ENCODE assay signal across 27 mouse cellular contexts in genomic region chr7:64150436-64151080, GRCm38 (mm10). TPM values are rescaled to one million over a fixed set of nuclear protein-coding genes. Genes with fewer than 3 reads are reported as not detected.
DNase-seq lines count a peak whose midpoint lies in the region; ATAC-seq lines count a peak whose summit lies in the region.
"Had no signal": no experiment of that assay in that cellular context is flagged by ENCODE, and none has a peak within 500 bp of the region (broad histone marks: within the 10 kb centered on the region; RNA-seq: fewer than 3 reads in every experiment).

No protein-coding gene starts in this region.

- H3K4me2 ChIP-seq in heart, embryonic 12.5 days: no peak overlapping the region
- H3K4me2 ChIP-seq in hindbrain, embryonic 13.5 days: no peak overlapping the region
- no peak overlapping the region for H3K4me2 ChIP-seq in hindbrain, embryonic 11.5 days (replicated peaks; ENCODE audit: low read depth, low read length)
- H3K4me2 ChIP-seq: embryonic facial prominence, embryonic 13.5 days; forebrain, embryonic 15.5 days; heart, embryonic 11.5 days; hindbrain, embryonic 14.5 days; liver, embryonic 12.5 days; midbrain, embryonic 12.5 days; neural tube, embryonic 12.5 days had no signal

- ATAC-seq in heart, embryonic 12.5 days (ENCODE audit: insufficient number of reproducible peaks, low FRiP score): no peak
- ATAC-seq in hindbrain, embryonic 13.5 days (ENCODE audit: low FRiP score): 0 out of 2 replicates have a peak, but pooled peaks have one; percentile 17
- ATAC-seq in hindbrain, embryonic 11.5 days (ENCODE audit: low FRiP score): no peak
- ATAC-seq: forebrain, embryonic 15.5 days; inflammation-experienced regulatory T-cells, adult 6 months; liver, embryonic 12.5 days; liver, postnatal 0 days had no signal

- no peaks in the 10 kb centered on the region for H3K36me3 ChIP-seq in heart, embryonic 12.5 days
- no peaks in the 10 kb centered on the region for H3K36me3 ChIP-seq in hindbrain, embryonic 13.5 days
- H3K36me3 ChIP-seq in hindbrain, embryonic 11.5 days (ENCODE audit: control insufficient read depth, insufficient read depth, low read length): no peaks in the 10 kb centered on the region
- H3K36me3 ChIP-seq: embryonic facial prominence, embryonic 13.5 days; forebrain, embryonic 10.5 days; forebrain, embryonic 15.5 days; liver, embryonic 12.5 days; midbrain, embryonic 12.5 days; neural tube, embryonic 12.5 days had no signal

- H3K27me3 ChIP-seq in heart, embryonic 12.5 days (replicated peaks): no peaks in the 10 kb centered on the region
- no peaks in the 10 kb centered on the region for H3K27me3 ChIP-seq in hindbrain, embryonic 13.5 days
- H3K27me3 ChIP-seq in hindbrain, embryonic 11.5 days (ENCODE audit: control insufficient read depth, insufficient read depth, low read length): no peaks in the 10 kb centered on the region
- H3K27me3 ChIP-seq: embryonic facial prominence, embryonic 13.5 days; forebrain, embryonic 15.5 days; liver, embryonic 12.5 days; neural tube, embryonic 12.5 days had no signal

- no peak overlapping the region for H3K4me3 ChIP-seq in heart, embryonic 12.5 days
- no peak overlapping the region for H3K4me3 ChIP-seq in hindbrain, embryonic 13.5 days
- no peak overlapping the region for H3K4me3 ChIP-seq in hindbrain, embryonic 11.5 days (ENCODE audit: low read depth, low read length)
- H3K4me3 ChIP-seq: embryonic facial prominence, embryonic 13.5 days; forebrain, embryonic 10.5 days; forebrain, embryonic 15.5 days; liver, embryonic 12.5 days; megakaryocyte, embryonic 14.5 days; midbrain, embryonic 12.5 days; myocyte; neural tube, embryonic 12.5 days had no signal

- no peak overlapping the region for H3K27ac ChIP-seq in heart, embryonic 12.5 days (ENCODE audit: poor library complexity, severe bottlenecking)
- no peak overlapping the region for H3K27ac ChIP-seq in hindbrain, embryonic 13.5 days
- no peak overlapping the region for H3K27ac ChIP-seq in hindbrain, embryonic 11.5 days (ENCODE audit: low read depth, low read length)
- H3K27ac ChIP-seq: embryonic facial prominence, embryonic 13.5 days; forebrain, embryonic 10.5 days; forebrain, embryonic 15.5 days; hindbrain, embryonic 14.5 days; liver, embryonic 12.5 days; midbrain, embryonic 12.5 days; neural tube, embryonic 12.5 days had no signal

- H3K9me3 ChIP-seq in heart, embryonic 12.5 days (replicated peaks): no peaks in the 10 kb centered on the region
- no peaks in the 10 kb centered on the region for H3K9me3 ChIP-seq in hindbrain, embryonic 13.5 days
- no peaks in the 10 kb centered on the region for H3K9me3 ChIP-seq in hindbrain, embryonic 11.5 days (ENCODE audit: control insufficient read depth, low read length)
- H3K9me3 ChIP-seq: embryonic facial prominence, embryonic 13.5 days; forebrain, embryonic 10.5 days; forebrain, embryonic 15.5 days; liver, embryonic 12.5 days; megakaryocyte, embryonic 14.5 days; midbrain, embryonic 12.5 days; neural tube, embryonic 12.5 days had no signal

- no peak overlapping the region for H3K9ac ChIP-seq in heart, embryonic 12.5 days
- no peak overlapping the region for H3K9ac ChIP-seq in hindbrain, embryonic 13.5 days
- no peak overlapping the region for H3K9ac ChIP-seq in hindbrain, embryonic 11.5 days (ENCODE audit: low read depth, low read length)
- H3K9ac ChIP-seq: embryonic facial prominence, embryonic 13.5 days; forebrain, embryonic 15.5 days; hindbrain, embryonic 14.5 days; liver, embryonic 12.5 days; liver, postnatal 0 days; midbrain, embryonic 12.5 days; neural tube, embryonic 12.5 days had no signal

- peak; percentile 91 for DNase-seq in heart, adult 11 months
- no peak for DNase-seq in hindbrain, embryonic 11.5 days (ENCODE audit: low spot score)
- peak; percentile 52 for DNase-seq in ES-CJ7 (ENCODE audit: low read depth, low spot score)
- DNase-seq in ZHBTc4 (ENCODE audit: low read depth, low spot score): peak; percentile 57
- DNase-seq: gastrocnemius, postnatal 25 days; kidney, adult 11 months; layer of hippocampus, postnatal 36 days; left cerebral cortex, postnatal 4 days; liver, postnatal 0 days; right cerebral cortex, adult 18-20 months; spleen, adult 18-20 months; thymus, postnatal 4 days had no signal

- 66% methylated on average over 6 of the region's 6 CpGs for WGBS in heart, embryonic 12.5 days
- 54% methylated on average over 6 of the region's 6 CpGs for WGBS in hindbrain, embryonic 13.5 days
- WGBS in hindbrain, embryonic 11.5 days: 59% methylated on average over 6 of the region's 6 CpGs

- peaks cover 6% of the 10 kb centered on the region; the same call in 1 of the 2 replicates for H3K4me1 ChIP-seq in heart, embryonic 12.5 days (replicated peaks)
- peaks cover 7% of the 10 kb centered on the region for H3K4me1 ChIP-seq in hindbrain, embryonic 13.5 days (replicated peaks)
- H3K4me1 ChIP-seq in hindbrain, embryonic 11.5 days (replicated peaks; ENCODE audit: control insufficient read depth, insufficient read depth, low read length): no peaks in the 10 kb centered on the region
- H3K4me1 ChIP-seq: neural tube, embryonic 12.5 days had no signal

RNA-seq across cellular contexts. Expression of gene Trpm1, which starts 3.1 kb away (rescaled TPM):
- polyA plus RNA-seq in heart, embryonic 12.5 days (2016; fragmentation: Nextera tagmentation; extraction: Ambion mirVana): not detected in 2 replicates
- polyA plus RNA-seq in hindbrain, embryonic 13.5 days (2015; fragmentation: Nextera tagmentation; extraction: Ambion mirVana): 0.26 and 0.66 TPM in 2 replicates
- polyA plus RNA-seq in hindbrain, embryonic 11.5 days (2014; fragmentation: Nextera tagmentation; extraction: Ambion mirVana): 0.74 and 0.92 TPM in 2 replicates
- polyA plus RNA-seq: cerebellum, adult 2 months; large intestine, adult 2 months; liver, embryonic 12.5 days; liver, postnatal 0 days had no signal
